Mouse (Mus musculus) CH12.LX (cell line): ENCODE measurements around the gene Zfp825.
"Not testable (repeated sequence)": the region's sequence is repeated elsewhere in the genome, so short reads cannot be mapped to it uniquely, and the experiment has no call there.

ENCODE experiments used
- BHLHE40 ChIP-seq: IDR thresholded peaks from 2 replicates; pipeline ENCODE4 v1.6.1; 2011; ENCODE audit warnings: mild to moderate bottlenecking, low read depth, low read length, improper control_type of control experiment
- CTCF ChIP-seq, 2 experiments: IDR thresholded peaks in 1 of 2; conservative IDR thresholded peaks in 1 of 2; 2 replicates each; pipeline ENCODE4 v1.5.1; 2011 to 2012; ENCODE audit warnings: low read depth in 2 of 2, low read length in 2 of 2, improper control_type of control experiment in 1 of 2, inconsistent platforms in 1 of 2, mild to moderate bottlenecking in 1 of 2, moderate library complexity in 1 of 2
- RAD21 ChIP-seq: IDR thresholded peaks from 2 replicates; pipeline ENCODE4 v1.6.1; 2011; ENCODE audit warnings: low read depth, mild to moderate bottlenecking, low read length, improper control_type of control experiment, moderate library complexity
- TBP ChIP-seq: conservative IDR thresholded peaks from 2 replicates; pipeline ENCODE4 v1.6.1; 2011; ENCODE audit warnings: low read depth, low read length, improper control_type of control experiment

DNA sequence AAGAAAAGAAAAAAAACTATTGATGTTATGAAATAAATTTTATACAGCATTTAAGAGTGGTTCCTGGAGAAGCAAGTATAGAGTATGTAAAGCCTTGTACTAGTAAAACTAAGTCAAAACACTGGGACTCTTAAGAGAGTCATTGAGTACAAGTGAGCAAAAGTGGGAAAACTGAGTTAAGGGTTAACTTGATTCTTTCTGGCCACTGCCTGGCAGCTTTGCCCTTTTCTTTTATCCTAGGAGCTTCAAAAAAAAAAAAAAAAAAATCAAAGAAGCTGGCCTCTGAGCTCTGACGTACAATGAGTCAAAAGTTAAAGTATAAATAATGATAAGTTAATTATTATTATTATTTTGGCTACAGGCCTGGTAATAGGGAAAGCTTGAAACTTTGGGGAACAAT is 5.9 kb upstream of the Zfp825 start:
- TF ChIP-seq CTCF (conservative IDR thresholded peaks at IDR 0.05 in 1 of 2, IDR thresholded peaks at IDR 0.05 in 1 of 2; ENCODE audit: low read depth in 2 of 2, low read length in 2 of 2); TBP; BHLHE40; RAD21: not testable (repeated sequence)
